7 mouse cellular contexts compared by ENCODE assay signal in the genomic region with DNA sequence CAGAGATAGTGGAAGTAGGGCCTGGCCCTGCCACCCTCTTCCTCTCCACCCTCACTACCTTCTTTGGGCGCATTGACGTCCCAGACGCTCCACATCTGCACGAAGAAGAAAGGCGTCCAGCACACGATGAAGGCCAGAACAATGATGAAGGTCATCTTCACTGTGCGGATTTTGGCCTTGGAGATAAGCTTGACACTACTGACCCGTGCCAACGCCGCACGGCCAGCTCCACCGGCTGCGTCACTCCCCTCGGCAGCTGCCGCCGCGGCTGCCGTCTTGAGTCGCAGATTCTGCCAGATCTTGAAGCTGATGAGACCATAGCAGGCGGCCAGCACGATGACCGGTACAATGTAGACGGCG. TPM values are rescaled to one million over a fixed set of nuclear protein-coding genes. Genes with fewer than 3 reads are reported as not detected.
A peak's percentile ranks its signal among the peaks of the same experiment; 100 is the strongest.
DNase-seq lines count a peak whose midpoint lies in the region; ATAC-seq lines count a peak whose summit lies in the region.

No protein-coding gene starts in this region.

- peaks cover 2% of the 10 kb centered on the region; the same call in 1 of the 2 replicates for H3K9me3 ChIP-seq in megakaryocyte, embryonic 14.5 days
- H3K9me3 ChIP-seq in forebrain, embryonic 11.5 days (ENCODE audit: control insufficient read depth, low read length): no peaks in the 10 kb centered on the region
- no peaks in the 10 kb centered on the region for H3K9me3 ChIP-seq in limb, embryonic 13.5 days
- H3K9me3 ChIP-seq in stomach, embryonic 16.5 days (replicated peaks; ENCODE audit: control insufficient read depth, low read length): no peaks in the 10 kb centered on the region

- H3K27me3 ChIP-seq in megakaryocyte, embryonic 14.5 days (replicated peaks): peaks cover 87% of the 10 kb centered on the region
- peaks cover 34% of the 10 kb centered on the region for H3K27me3 ChIP-seq in forebrain, embryonic 11.5 days (ENCODE audit: control insufficient read depth, insufficient read depth, low read length)
- peaks cover 80% of the 10 kb centered on the region for H3K27me3 ChIP-seq in limb, embryonic 13.5 days
- peaks cover 38% of the 10 kb centered on the region for H3K27me3 ChIP-seq in stomach, embryonic 16.5 days (ENCODE audit: control insufficient read depth, insufficient read depth, low read length)

- no peak for DNase-seq in forebrain, embryonic 11.5 days (ENCODE audit: low spot score)
- no peak for DNase-seq in T-cell, adult 2 months (ENCODE audit: low spot score)
- no peak for DNase-seq in right cerebral cortex, postnatal 10 days (ENCODE audit: low spot score in 2 of 2)

- H3K27ac ChIP-seq in forebrain, embryonic 11.5 days (ENCODE audit: low read depth, low read length): no peak overlapping the region
- no peak overlapping the region for H3K27ac ChIP-seq in limb, embryonic 13.5 days
- H3K27ac ChIP-seq in stomach, embryonic 16.5 days (ENCODE audit: low read length): no peak overlapping the region

- no peaks in the 10 kb centered on the region for H3K36me3 ChIP-seq in megakaryocyte, embryonic 14.5 days (replicated peaks; ENCODE audit: low read length)
- no peaks in the 10 kb centered on the region for H3K36me3 ChIP-seq in forebrain, embryonic 11.5 days (ENCODE audit: control insufficient read depth, insufficient read depth, low read length)
- H3K36me3 ChIP-seq in limb, embryonic 13.5 days: no peaks in the 10 kb centered on the region
- H3K36me3 ChIP-seq in stomach, embryonic 16.5 days (ENCODE audit: control insufficient read depth, insufficient read depth, low read length): no peaks in the 10 kb centered on the region

- no peak for ATAC-seq in megakaryocyte, adult 5-6 weeks (ENCODE audit: poor library complexity, severe bottlenecking)
- ATAC-seq in forebrain, embryonic 11.5 days (replicated peaks; ENCODE audit: low FRiP score): 0 out of 2 replicates have a peak, but pooled peaks have one; percentile 12
- no peak for ATAC-seq in limb, embryonic 13.5 days (ENCODE audit: low FRiP score, low read depth)
- ATAC-seq in stomach, embryonic 16.5 days (ENCODE audit: insufficient read depth, low FRiP score): no peak

- peak overlapping the region; percentile 48 for H3K4me2 ChIP-seq in forebrain, embryonic 11.5 days (ENCODE audit: low read depth, low read length, severe bottlenecking)
- H3K4me2 ChIP-seq in limb, embryonic 13.5 days (replicated peaks): peak overlapping the region; percentile 74
- peak overlapping the region; percentile 83 for H3K4me2 ChIP-seq in stomach, embryonic 16.5 days (ENCODE audit: low read depth, low read length)

- no peak overlapping the region for H3K9ac ChIP-seq in forebrain, embryonic 11.5 days (ENCODE audit: low read length)
- H3K9ac ChIP-seq in limb, embryonic 13.5 days: peak overlapping the region; percentile 35; the same call in 1 of the 2 replicates
- H3K9ac ChIP-seq in stomach, embryonic 16.5 days (ENCODE audit: low read length): no peak overlapping the region; the same call in 1 of the 2 replicates

- peak overlapping the region; percentile 64 for H3K4me3 ChIP-seq in megakaryocyte, embryonic 14.5 days (replicated peaks)
- H3K4me3 ChIP-seq in forebrain, embryonic 11.5 days (ENCODE audit: low read depth, low read length): peak overlapping the region; percentile 28
- H3K4me3 ChIP-seq in limb, embryonic 13.5 days: peak overlapping the region; percentile 43
- H3K4me3 ChIP-seq in stomach, embryonic 16.5 days (replicated peaks; ENCODE audit: low read length): peak overlapping the region; percentile 48

- WGBS in forebrain, embryonic 11.5 days: 45% methylated on average over 24 of the region's 24 CpGs
- 38% methylated on average over 24 of the region's 24 CpGs for WGBS in limb, embryonic 13.5 days
- 30% methylated on average over 24 of the region's 24 CpGs for WGBS in stomach, embryonic 16.5 days

- H3K4me1 ChIP-seq in megakaryocyte, embryonic 14.5 days: peaks cover 22% of the 10 kb centered on the region
- H3K4me1 ChIP-seq in forebrain, embryonic 11.5 days (replicated peaks; ENCODE audit: control insufficient read depth, insufficient read depth, low read length): peaks cover 12% of the 10 kb centered on the region
- peaks cover 26% of the 10 kb centered on the region for H3K4me1 ChIP-seq in limb, embryonic 13.5 days
- H3K4me1 ChIP-seq in stomach, embryonic 16.5 days (ENCODE audit: control insufficient read depth, insufficient read depth, low read length): peaks cover 14% of the 10 kb centered on the region

RNA-seq across cellular contexts. Expression of a gene that starts 0.9 kb away (rescaled TPM):
- 0.15 TPM in 1 of 2 replicates, not detected in the other for polyA plus RNA-seq in megakaryocyte, embryonic 14.5 days (2012; ENCODE audit: insufficient read depth, low replicate concordance)
- total RNA-seq in megakaryocyte, adult 5-6 weeks (2015): not detected in 2 replicates
- 0.15 TPM in 1 of 2 replicates, not detected in the other for total RNA-seq in megakaryocyte, adult 5-6 weeks (2017)
- 0.12 and 0.13 TPM in 2 replicates for polyA plus RNA-seq in forebrain, embryonic 11.5 days (2014; fragmentation: Nextera tagmentation; extraction: Ambion mirVana)
- 0.28 and 0.42 TPM in 2 replicates for polyA plus RNA-seq in limb, embryonic 13.5 days (2015; fragmentation: Nextera tagmentation; extraction: Ambion mirVana)
- polyA plus RNA-seq in stomach, embryonic 16.5 days (2015; fragmentation: Nextera tagmentation; extraction: Ambion mirVana): 0.32 and 0.35 TPM in 2 replicates

RNA-seq across cellular contexts. Expression of a gene that starts 29.5 kb away (rescaled TPM):
- not detected in 2 replicates for polyA plus RNA-seq in megakaryocyte, embryonic 14.5 days (2012; ENCODE audit: insufficient read depth, low replicate concordance)
- not detected in 2 replicates for total RNA-seq in megakaryocyte, adult 5-6 weeks (2015)
- total RNA-seq in megakaryocyte, adult 5-6 weeks (2017): not detected in 2 replicates
- polyA plus RNA-seq in forebrain, embryonic 11.5 days (2014; fragmentation: Nextera tagmentation; extraction: Ambion mirVana): 0.24 TPM in 1 of 2 replicates, not detected in the other
- 7.8 and 9.3 TPM in 2 replicates for polyA plus RNA-seq in limb, embryonic 13.5 days (2015; fragmentation: Nextera tagmentation; extraction: Ambion mirVana)
- polyA plus RNA-seq in stomach, embryonic 16.5 days (2015; fragmentation: Nextera tagmentation; extraction: Ambion mirVana): 2.0 and 14.6 TPM in 2 replicates
